Mouse (Mus musculus) gonadal fat pad, adult 2 months (tissue): ENCODE results near the gene AY358078. TPM values are rescaled to one million over a fixed set of nuclear protein-coding genes. Genes with fewer than 3 reads are reported as not detected.
"Not testable (repeated sequence)": the region's sequence is repeated elsewhere in the genome, so short reads cannot be mapped to it uniquely, and the experiment has no call there.

Source experiments
- DNase-seq: peaks from one replicate; pipeline ENCODE4 v3.0.0-alpha.2; 2012; ENCODE audit warnings: low read depth
- polyA plus RNA-seq: library from polyadenylated mRNA; depleted of rRNA; stranded (reverse); fragments of >200 nt; gene quantifications from 2 replicates; pipeline ENCODE4 v1.2.3, GENCODE M21; 2012; rRNA removed

AY358078 gene
- polyA plus RNA-seq, result not detected in 2 replicates

- DNase-seq, result no peak
Observed at GRCm38 (mm10) chr14:51799746-51800145, at the start of gene AY358078. TSS of gene AY358078 (plus strand) at chr14:51800046.

GRCm38 (mm10) chr14:51755944-51756343 is 43.9 kb upstream of the AY358078 start:
- DNase-seq, result no peak

GRCm38 (mm10) chr14:51771378-51771777 is 28.5 kb upstream of the AY358078 start:
- DNase-seq, result not testable (repeated sequence)

DNA sequence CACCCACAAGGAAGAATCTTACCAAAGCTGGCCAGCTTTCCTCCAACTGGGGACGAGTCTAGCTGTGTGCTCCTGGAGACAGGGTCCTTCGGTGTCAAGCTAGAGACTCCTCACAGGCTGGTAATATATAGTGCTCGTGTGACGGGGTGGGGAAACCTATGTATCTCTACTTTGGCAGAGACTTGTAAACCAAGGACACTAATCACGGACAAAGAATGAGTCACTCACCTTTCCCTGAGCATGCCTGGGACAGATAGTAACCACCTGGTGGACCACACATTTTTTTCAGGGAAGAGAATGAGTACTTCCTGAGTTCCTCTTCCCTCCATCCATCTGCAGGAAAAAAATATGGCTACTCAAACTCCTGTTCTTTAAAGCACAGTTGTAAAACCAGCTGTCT is 26.4 kb upstream of the AY358078 start, which contains the start of gene Ang4:
Gene Ang4 (minus strand): TSS at position 101 of the 400 bp plus-strand sequence.
- DNase-seq, result no peak

- DNase-seq, result no peak
Observed at GRCm38 (mm10) chr14:51777791-51778190, 22.1 kb upstream of the AY358078 start.

- DNase-seq, result no peak
Observed at GRCm38 (mm10) chr14:51778865-51779481, 20.9 kb upstream of the AY358078 start.

- DNase-seq, result no peak
Observed at GRCm38 (mm10) chr14:51786335-51786734, 13.5 kb upstream of the AY358078 start.

GRCm38 (mm10) chr14:51787061-51787460 is 12.8 kb upstream of the AY358078 start:
- no peak for DNase-seq

DNA sequence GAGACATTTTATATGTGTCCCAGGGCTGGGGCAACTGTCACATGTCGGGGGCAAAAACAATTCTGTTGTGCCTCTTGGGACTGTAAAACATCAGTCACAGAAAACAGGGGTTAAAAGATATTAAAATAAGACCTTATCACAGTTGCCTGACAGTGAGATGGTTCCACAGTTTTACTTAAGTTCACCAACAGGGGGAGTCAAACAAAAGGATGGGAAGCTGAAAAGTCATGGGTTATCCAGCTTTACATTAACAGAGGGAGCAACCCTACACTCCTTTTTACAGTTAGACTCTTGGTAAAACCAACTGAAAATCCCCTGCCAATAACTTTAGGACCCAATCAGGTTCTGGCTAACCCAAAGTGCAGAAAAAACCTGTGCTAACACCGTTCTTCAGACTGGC is 10.7 kb upstream of the AY358078 start:
- DNase-seq, result no peak

DNA sequence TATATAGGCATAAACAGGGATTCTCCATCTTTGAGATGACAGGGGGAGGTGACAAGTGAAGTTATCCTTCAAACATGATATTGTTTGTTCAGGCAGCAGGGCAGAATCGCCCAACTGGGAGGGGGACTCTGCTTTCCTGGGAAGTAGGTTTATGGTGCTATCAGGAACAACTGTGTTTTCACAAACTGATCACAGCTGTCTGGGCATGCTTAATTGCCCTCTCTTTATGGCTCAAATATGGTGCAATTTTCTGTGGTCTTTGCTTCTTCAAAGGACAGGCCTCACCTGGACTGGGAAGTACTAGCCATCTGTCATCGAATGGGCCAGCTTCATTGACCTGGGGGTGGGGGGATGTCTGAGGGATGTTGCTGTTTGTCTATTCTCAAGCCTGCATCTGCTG is 5.7 kb upstream of the AY358078 start:
- DNase-seq, result no peak

- DNase-seq, result no peak
Observed at GRCm38 (mm10) chr14:51826625-51827024, 26.8 kb downstream of the AY358078 start.

DNA sequence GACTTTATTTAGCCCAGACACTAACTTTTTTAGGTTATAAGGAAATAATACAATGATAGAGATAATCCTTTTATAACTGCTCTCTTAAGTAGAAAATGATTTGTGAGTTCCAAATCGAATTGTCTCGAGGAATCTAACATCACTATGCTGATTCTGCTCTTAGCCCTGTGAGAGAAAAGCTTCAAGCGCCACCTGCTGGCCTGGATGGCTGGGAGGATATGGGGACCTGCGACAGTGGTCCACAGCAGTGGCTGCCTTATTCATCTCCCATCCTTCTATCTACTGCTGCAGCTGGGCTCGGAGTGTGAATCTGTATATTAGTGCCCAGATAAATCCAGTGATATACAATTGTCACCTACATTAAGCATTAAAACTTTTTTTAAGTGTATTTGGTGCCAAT is 28.0 kb downstream of the AY358078 start:
- DNase-seq, result not testable (repeated sequence)

DNA sequence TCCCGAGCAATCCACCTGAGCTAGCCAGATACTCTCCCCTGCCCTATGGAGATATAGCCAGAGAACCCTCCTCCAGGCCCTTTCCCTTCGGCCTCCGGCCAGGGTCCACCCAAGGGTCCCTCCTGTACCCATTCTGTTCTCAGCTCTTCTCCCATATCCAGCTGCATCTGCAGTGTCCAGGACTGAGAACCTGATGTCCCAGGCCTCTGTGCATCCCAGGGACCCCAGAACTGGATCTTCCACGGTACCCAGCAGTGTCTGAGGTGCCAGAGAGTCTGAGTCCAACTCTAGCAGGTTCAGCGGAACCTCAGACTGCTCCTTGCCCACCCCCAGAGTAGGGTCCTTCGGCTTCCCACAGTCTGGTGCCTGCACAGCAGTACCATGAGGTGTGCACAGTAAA is 29.3 kb downstream of the AY358078 start:
- no peak for DNase-seq

DNA sequence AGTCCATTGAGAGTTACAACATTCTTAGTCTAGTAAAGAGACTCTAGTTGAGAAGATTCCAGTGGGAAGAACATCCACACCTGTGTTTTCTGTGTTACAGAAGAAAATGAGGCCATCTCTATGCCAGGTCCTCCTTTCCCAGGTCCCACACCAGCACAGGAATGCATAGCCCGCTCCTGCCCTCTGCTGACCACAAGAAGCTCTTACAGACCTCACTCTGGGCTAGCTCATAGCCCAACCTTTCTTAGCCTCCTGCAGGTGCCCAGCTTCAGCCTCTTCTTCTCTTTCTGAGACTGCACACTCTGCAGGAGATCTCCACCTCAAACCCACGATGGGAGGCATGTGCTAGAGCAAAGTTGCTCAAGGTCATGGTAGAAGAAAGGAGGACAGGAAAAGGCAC is 38.6 kb downstream of the AY358078 start:
- not testable (repeated sequence) for DNase-seq

DNA sequence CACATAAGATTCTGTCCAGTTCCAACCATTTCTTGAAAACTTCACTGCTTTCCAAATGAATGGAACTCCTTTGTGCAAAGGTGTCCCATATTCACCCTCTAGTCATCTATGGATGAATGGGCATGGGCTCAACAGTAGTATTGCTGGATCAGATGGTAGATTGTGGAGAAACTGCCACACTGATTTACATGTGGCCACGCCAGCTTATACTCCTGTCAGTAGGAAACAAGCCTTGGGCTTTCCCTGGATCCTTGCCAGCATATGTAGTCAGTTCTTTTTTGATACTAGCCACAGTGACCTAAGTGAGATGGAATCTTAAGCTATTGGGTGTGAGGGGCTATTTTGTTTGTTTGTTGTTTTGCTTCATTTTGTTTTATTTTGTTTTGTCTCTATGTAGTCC is 42.4 kb downstream of the AY358078 start:
- DNase-seq, result no peak

DNA sequence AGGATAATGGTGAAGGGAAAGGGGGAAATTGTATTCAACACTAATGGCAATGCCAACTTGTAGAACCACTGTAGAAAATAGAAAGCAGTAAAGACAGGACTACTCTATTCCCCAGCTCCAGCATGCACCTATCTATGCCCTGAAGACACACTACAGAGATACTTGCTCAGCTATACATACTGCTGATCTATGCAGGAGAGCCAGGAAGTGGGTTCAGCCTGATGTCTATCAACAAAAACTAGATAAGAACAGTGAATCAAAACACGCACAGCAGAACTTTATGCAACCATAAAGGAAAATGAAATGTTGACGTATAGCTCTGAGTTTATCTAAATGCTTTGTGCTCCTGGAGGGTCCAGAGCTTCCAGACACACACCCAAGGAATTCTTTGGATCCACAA is 42.9 kb downstream of the AY358078 start:
- DNase-seq, result no peak

GRCm38 (mm10) chr14:51843882-51844281 is 44.0 kb downstream of the AY358078 start:
- no peak for DNase-seq

- no peak for DNase-seq
Observed at GRCm38 (mm10) chr14:51846566-51846965, 46.7 kb downstream of the AY358078 start.

GRCm38 (mm10) chr14:51851006-51851405 is 51.2 kb downstream of the AY358078 start:
- DNase-seq, result not testable (repeated sequence)

DNA sequence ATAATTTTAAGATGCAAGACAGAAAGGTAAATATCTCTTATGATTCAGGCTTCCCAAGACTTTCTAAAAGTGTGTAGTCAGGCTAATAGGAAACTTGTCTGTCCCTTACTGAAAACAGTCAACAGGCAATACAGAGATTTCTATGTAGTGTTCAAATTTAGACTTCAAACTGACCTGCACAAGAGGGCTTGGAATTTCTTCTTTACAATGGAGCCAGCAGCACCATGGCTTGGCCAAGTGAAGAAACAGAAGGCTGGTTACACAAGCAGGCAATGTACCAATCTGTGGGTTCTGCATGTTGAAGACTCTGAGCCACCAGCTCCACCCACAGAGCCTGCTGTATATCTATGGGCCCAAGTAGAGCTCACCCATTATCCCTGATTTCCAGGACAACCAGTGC is 53.6 kb downstream of the AY358078 start, which contains the start of gene Ear6:
Gene Ear6 (plus strand): TSS at position 301 of the 400 bp plus-strand sequence.
- DNase-seq, result no peak

- DNase-seq, result not testable (repeated sequence)
Observed at GRCm38 (mm10) chr14:51855280-51855679, 55.4 kb downstream of the AY358078 start.

DNA sequence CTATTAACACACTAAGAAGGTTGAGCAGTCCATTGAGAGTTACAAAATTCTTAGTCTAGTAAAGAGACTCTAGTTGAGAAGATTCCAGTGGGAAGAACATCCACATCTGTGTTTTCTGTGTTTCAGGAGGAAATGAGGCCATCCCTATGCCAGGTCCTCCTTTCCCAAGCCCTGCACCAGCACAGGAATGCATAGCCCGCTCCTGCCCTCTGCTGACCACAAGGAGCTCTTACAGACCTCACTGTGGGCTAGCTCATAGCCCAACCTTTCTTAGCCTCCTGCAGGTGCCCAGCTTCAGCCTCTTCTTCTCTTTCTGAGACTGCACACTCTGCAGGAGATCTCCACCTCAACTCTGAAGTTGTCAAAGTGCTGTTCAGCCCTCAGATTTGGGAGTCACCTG is 63.8 kb downstream of the AY358078 start:
- DNase-seq, result not testable (repeated sequence)

DNA sequence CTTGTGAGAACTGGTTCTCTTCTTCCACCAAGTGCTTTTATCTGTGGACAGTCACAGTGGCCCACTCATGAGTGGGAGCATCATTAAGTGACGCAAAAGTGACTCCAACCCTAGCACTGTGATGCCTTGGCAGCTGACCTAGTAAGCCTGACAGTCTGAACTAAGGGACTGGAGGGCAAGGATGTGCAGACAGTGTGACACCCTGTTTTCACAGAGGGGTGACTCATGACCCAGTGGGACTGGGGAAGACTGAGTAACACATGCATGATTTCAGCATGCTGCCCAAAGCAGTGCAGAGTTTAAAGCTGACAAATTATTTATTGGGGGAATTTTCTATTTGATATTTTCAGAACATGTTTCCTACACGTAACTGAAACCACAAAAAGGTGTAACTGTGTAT is 70.9 kb downstream of the AY358078 start:
- no peak for DNase-seq

GRCm38 (mm10) chr14:51871741-51872140 is 71.9 kb downstream of the AY358078 start:
- no peak for DNase-seq
